Mouse (Mus musculus) lung, embryonic 16.5 days (tissue): ENCODE results near the gene Rgs3. TPM values are rescaled to one million over a fixed set of nuclear protein-coding genes. Genes with fewer than 3 reads are reported as not detected.

Source experiments
- ATAC-seq: fragments of 200-750 bp; cut with Nextera tagmentation; 2 replicates; pipeline ENCODE4 v1.8.0; 2017; ENCODE audit warnings: low read depth, mild to moderate bottlenecking, moderate library complexity
- H3K27ac ChIP-seq: fragments of 300-500 bp; sonication (generic); 2 replicates; pipeline ENCODE4 v1.5.1; 2014; ENCODE audit warnings: mild to moderate bottlenecking, control low read depth, low read length
- H3K27me3 ChIP-seq: fragments of 300-500 bp; sonication (generic); 2 replicates; pipeline ENCODE4 v1.6.1; 2014; ENCODE audit warnings: low read depth, low read length, mixed read lengths; ENCODE audit not compliant: control insufficient read depth, insufficient read depth
- H3K36me3 ChIP-seq: fragments of 300-500 bp; sonication (generic); 2 replicates; pipeline ENCODE4 v1.6.1; 2014; ENCODE audit warnings: low read length; ENCODE audit not compliant: control insufficient read depth, insufficient read depth
- H3K4me1 ChIP-seq: fragments of 300-500 bp; sonication (generic); replicated peaks from 2 replicates; pipeline ENCODE4 v1.6.1; 2014; ENCODE audit warnings: low read length, mixed read lengths; ENCODE audit not compliant: control insufficient read depth, insufficient read depth
- H3K4me2 ChIP-seq: fragments of 300-500 bp; sonication (generic); 2 replicates; pipeline ENCODE4 v1.6.1; 2014; ENCODE audit warnings: low read depth, low read length, control low read depth
- H3K4me3 ChIP-seq: fragments of 300-500 bp; sonication (generic); 2 replicates; pipeline ENCODE4 v1.5.1; 2014; ENCODE audit warnings: mild to moderate bottlenecking, low read length, control low read depth
- H3K9ac ChIP-seq: fragments of 300-500 bp; sonication (generic); 2 replicates; pipeline ENCODE4 v1.6.1; 2014; ENCODE audit warnings: low read length, control low read depth
- H3K9me3 ChIP-seq: fragments of 300-500 bp; sonication (generic); 2 replicates; pipeline ENCODE4 v1.6.1; 2016; ENCODE audit warnings: low read length; ENCODE audit not compliant: control insufficient read depth
- WGBS: fragments of 180-500 bp; shearing (Covaris S2); extraction: QIAGEN DNeasy Blood & Tissue Kit; methylation state at CpG from one replicate; pipeline ENCODE4 v1.1.7; 2014; 5-methylcytosine and 5-hydroxymethylcytosine counted together
- polyA plus RNA-seq: library from polyadenylated mRNA; unstranded; fragments of >200 nt; fragmentation: Nextera tagmentation; extraction: Ambion mirVana; gene quantifications from 2 replicates; pipeline ENCODE4 v1.2.1, GENCODE M21; 2015

Rgs3 gene
- polyA plus RNA-seq, 1 experiment from 2014 or later = 57.4 TPM

DNA sequence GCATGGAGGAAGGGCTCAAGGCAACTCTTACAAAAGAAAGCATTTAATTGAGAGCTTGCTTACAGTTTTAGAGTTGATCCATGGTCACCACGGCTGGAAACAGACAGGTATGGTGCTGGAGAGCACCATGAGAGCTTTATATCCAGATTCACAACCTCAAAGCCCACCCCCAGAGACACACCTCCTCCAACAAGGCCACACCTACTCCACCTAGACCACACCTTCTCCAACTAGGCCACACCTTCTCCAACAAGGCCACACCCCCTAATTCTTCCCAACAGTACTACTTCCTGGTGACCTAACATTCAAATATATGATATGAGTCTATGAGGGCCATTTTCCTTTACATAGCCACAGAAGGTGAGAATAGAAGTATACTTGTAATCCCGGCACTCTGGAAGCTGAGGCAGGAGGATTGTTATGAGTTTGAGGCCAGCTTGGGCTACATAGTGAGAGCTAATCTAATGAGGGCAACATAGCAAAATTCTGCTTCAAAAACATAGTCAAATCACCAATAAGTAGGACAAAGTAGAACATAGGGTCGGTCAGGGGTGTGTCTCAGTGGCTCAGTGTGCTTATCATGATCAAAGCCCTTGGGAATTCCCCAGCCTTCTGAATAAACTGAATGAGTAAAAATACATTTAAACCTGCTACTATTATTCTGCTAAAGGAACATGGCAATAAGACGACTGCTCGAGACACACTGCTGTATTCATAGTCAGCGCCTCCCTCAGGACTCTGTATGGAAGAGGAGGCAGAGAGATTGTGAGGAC, 180.8 kb downstream of the Rgs3 start:
- no peaks in the 10 kb centered on the region for H3K9me3 ChIP-seq
- H3K36me3 ChIP-seq = no peaks in the 10 kb centered on the region
- no peak overlapping the region for H3K4me2 ChIP-seq
- 79% methylated on average over 6 of the region's 6 CpGs for WGBS
- H3K4me1 ChIP-seq = peaks cover 64% of the 10 kb centered on the region
- H3K27me3 ChIP-seq = no peaks in the 10 kb centered on the region
- ATAC-seq = no peak
- no peak overlapping the region for H3K9ac ChIP-seq
- H3K4me3 ChIP-seq = no peak overlapping the region
- H3K27ac ChIP-seq = no peak overlapping the region

GRCm38 (mm10) chr4:62741055-62741453, 181.4 kb downstream of the Rgs3 start:
- Histone ChIP-seq H3K4me3 (no peak overlapping the region), H3K4me2 (no peak overlapping the region), H3K27ac (no peak overlapping the region), H3K9ac (no peak overlapping the region), H3K9me3 (no peaks in the 10 kb centered on the region), H3K36me3 (no peaks in the 10 kb centered on the region), H3K4me1 (peaks cover 60% of the 10 kb centered on the region), H3K27me3 (no peaks in the 10 kb centered on the region)
- ATAC-seq = no peak
- 78% methylated on average over 5 of the region's 5 CpGs for WGBS

DNA sequence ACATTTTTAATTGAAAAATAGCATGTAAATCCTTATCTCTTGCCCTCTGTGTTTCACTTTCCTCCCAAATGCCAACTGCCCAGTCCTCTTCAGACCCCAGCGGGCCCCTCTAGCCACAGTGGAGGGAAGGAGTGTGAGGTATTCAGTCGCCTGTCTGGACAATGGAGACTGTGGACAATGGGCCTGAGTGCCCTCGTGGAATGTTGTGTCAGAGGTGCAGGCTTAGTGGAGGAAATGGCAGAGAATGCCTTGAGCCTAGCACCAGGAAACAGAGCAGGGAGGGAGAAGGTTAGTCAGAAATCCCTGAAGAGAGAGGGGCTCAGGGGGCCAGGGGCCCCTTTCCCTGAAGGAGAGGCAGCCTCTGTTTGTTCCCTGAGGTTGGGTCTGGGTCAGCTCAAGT, 182.0 kb downstream of the Rgs3 start:
- Histone ChIP-seq H3K36me3 (no peaks in the 10 kb centered on the region), H3K4me2 (no peak overlapping the region), H3K27ac (peak overlapping the region; percentile 8; the same call in 1 of the 2 replicates), H3K27me3 (no peaks in the 10 kb centered on the region), H3K4me1 (peaks cover 55% of the 10 kb centered on the region), H3K9me3 (no peaks in the 10 kb centered on the region), H3K4me3 (no peak overlapping the region), H3K9ac (peak overlapping the region; percentile 3; the same call in 1 of the 2 replicates)
- WGBS = 37% methylated on average over 3 of the region's 3 CpGs
- no peak for ATAC-seq

- Histone ChIP-seq H3K9me3 (no peaks in the 10 kb centered on the region), H3K27ac (no peak overlapping the region), H3K36me3 (no peaks in the 10 kb centered on the region), H3K27me3 (no peaks in the 10 kb centered on the region), H3K4me1 (peaks cover 41% of the 10 kb centered on the region), H3K4me2 (no peak overlapping the region), H3K4me3 (no peak overlapping the region), H3K9ac (no peak overlapping the region)
- ATAC-seq = no peak
- 39% methylated on average over 14 of the region's 14 CpGs for WGBS
These were observed 183.5 kb downstream of the Rgs3 start for GRCm38 (mm10) chr4:62742885-62743760.

GRCm38 (mm10) chr4:62744534-62744956, 184.9 kb downstream of the Rgs3 start:
- H3K36me3 ChIP-seq = no peaks in the 10 kb centered on the region
- H3K4me2 ChIP-seq = no peak overlapping the region
- no peak overlapping the region for H3K27ac ChIP-seq
- WGBS = 39% methylated on average over 10 of the region's 10 CpGs
- no peaks in the 10 kb centered on the region for H3K9me3 ChIP-seq
- no peaks in the 10 kb centered on the region for H3K27me3 ChIP-seq
- no peak for ATAC-seq
- no peak overlapping the region for H3K9ac ChIP-seq
- H3K4me1 ChIP-seq = peaks cover 32% of the 10 kb centered on the region
- no peak overlapping the region for H3K4me3 ChIP-seq

- H3K36me3 ChIP-seq = no peaks in the 10 kb centered on the region
- 56% methylated on average over 1 of the region's 1 CpGs for WGBS
- peaks cover 32% of the 10 kb centered on the region for H3K4me1 ChIP-seq
- no peak overlapping the region for H3K9ac ChIP-seq
- H3K4me2 ChIP-seq = no peak overlapping the region
- H3K27me3 ChIP-seq = no peaks in the 10 kb centered on the region
- H3K4me3 ChIP-seq = no peak overlapping the region
- no peak overlapping the region for H3K27ac ChIP-seq
- no peaks in the 10 kb centered on the region for H3K9me3 ChIP-seq
- ATAC-seq = no peak
These were observed 185.5 kb downstream of the Rgs3 start for GRCm38 (mm10) chr4:62744985-62745638.

Other genes with a start within 250 kb of the Rgs3 start
- gene Fkbp15, start 199.3 kb upstream of the Rgs3 start, polyA plus RNA-seq = 26.1 and 27.1 TPM in 2 replicates
- gene Slc31a1, start 199.1 kb upstream of the Rgs3 start, polyA plus RNA-seq = 51.2 and 51.9 TPM in 2 replicates
- 141 and 148 TPM in 2 replicates for gene Cdc26, start 151.2 kb upstream of the Rgs3 start, polyA plus RNA-seq
- 20.7 and 21.4 TPM in 2 replicates for gene Prpf4, start 151.1 kb upstream of the Rgs3 start, polyA plus RNA-seq
- 0.14 TPM in 1 of 2 replicates, not detected in the other for gene Rnf183, start 124.6 kb upstream of the Rgs3 start, polyA plus RNA-seq
- gene Wdr31, start 89.0 kb upstream of the Rgs3 start, polyA plus RNA-seq = 12.4 and 13.3 TPM in 2 replicates
- 47.9 and 59.2 TPM in 2 replicates for gene Bspry, start 79.8 kb upstream of the Rgs3 start, polyA plus RNA-seq
- gene Hdhd3, start 56.4 kb upstream of the Rgs3 start, polyA plus RNA-seq = 19.1 and 20.9 TPM in 2 replicates
- gene Alad, start 39.9 kb upstream of the Rgs3 start, polyA plus RNA-seq = 141 and 168 TPM in 2 replicates
- 79.9 and 83.8 TPM in 2 replicates for gene Pole3, start 34.8 kb upstream of the Rgs3 start, polyA plus RNA-seq
- gene 4933430I17Rik, start 34.5 kb upstream of the Rgs3 start, polyA plus RNA-seq = 0.40 and 0.54 TPM in 2 replicates